Mouse (Mus musculus) midbrain, embryonic 11.5 days (tissue): ENCODE measurements around the gene D930020B18Rik. TPM values are rescaled to one million over a fixed set of nuclear protein-coding genes. Genes with fewer than 3 reads are reported as not detected.
A peak's percentile ranks its signal among the peaks of the same experiment; 100 is the strongest.

ENCODE experiments used
- ATAC-seq: fragments of 200-750 bp; cut with Nextera tagmentation; 2 replicates; pipeline ENCODE4 v1.8.0; 2017; ENCODE audit warnings: moderate TSS enrichment, moderate library complexity; ENCODE audit not compliant: low FRiP score
- DNase-seq: peaks from one replicate; pipeline ENCODE4 v3.0.0; 2015; ENCODE audit warnings: low spot score; ENCODE audit errors: missing footprints
- H3K27ac ChIP-seq: fragments of 300-500 bp; sonication (generic); 2 replicates; pipeline ENCODE4 v1.5.1; 2014; ENCODE audit warnings: low read depth, low read length
- H3K27me3 ChIP-seq: fragments of 300-500 bp; sonication (generic); 2 replicates; pipeline ENCODE4 v1.6.1; 2014; ENCODE audit warnings: mild to moderate bottlenecking, low read length, moderate library complexity, mixed read lengths; ENCODE audit not compliant: control insufficient read depth, insufficient read depth
- H3K36me3 ChIP-seq: fragments of 300-500 bp; sonication (generic); 2 replicates; pipeline ENCODE4 v1.6.1; 2014; ENCODE audit warnings: mild to moderate bottlenecking, low read length, moderate library complexity, mixed read lengths; ENCODE audit not compliant: control insufficient read depth, insufficient read depth
- H3K4me1 ChIP-seq: fragments of 300-500 bp; sonication (generic); 2 replicates; pipeline ENCODE4 v1.6.1; 2014; ENCODE audit warnings: low read length; ENCODE audit not compliant: control insufficient read depth, insufficient read depth
- H3K4me2 ChIP-seq: fragments of 300-500 bp; sonication (generic); 2 replicates; pipeline ENCODE4 v1.6.1; 2014; ENCODE audit warnings: mild to moderate bottlenecking, moderate library complexity
- H3K4me3 ChIP-seq: fragments of 300-500 bp; sonication (generic); 2 replicates; pipeline ENCODE4 v1.5.1; 2014; ENCODE audit warnings: low read depth, low read length
- H3K9ac ChIP-seq: fragments of 300-500 bp; sonication (generic); 2 replicates; pipeline ENCODE4 v1.6.1; 2014; ENCODE audit warnings: low read length
- H3K9me3 ChIP-seq: fragments of 300-500 bp; sonication (generic); 2 replicates; pipeline ENCODE4 v1.6.1; 2016; ENCODE audit warnings: low read length; ENCODE audit not compliant: control insufficient read depth
- WGBS: fragments of 180-500 bp; shearing (Covaris S2); extraction: QIAGEN DNeasy Blood & Tissue Kit; methylation state at CpG from one replicate; pipeline ENCODE4 v1.1.7; 2014; 5-methylcytosine and 5-hydroxymethylcytosine counted together
- polyA plus RNA-seq: library from polyadenylated mRNA; unstranded; fragments of >200 nt; fragmentation: Nextera tagmentation; extraction: Ambion mirVana; gene quantifications from 2 replicates; pipeline ENCODE4 v1.2.1, GENCODE M21; 2014

D930020B18Rik gene
- polyA plus RNA-seq, result not detected in 2 replicates

- DNase-seq (peak; percentile 95), ATAC-seq (peak; percentile 66)
- WGBS, result under 1% methylated on average over 69 of the region's 69 CpGs
- Histone ChIP-seq H3K9ac (peak within 1 kb of the TSS; percentile 54), H3K4me2 (peak within 1 kb of the TSS; percentile 96), H3K27me3 (peaks cover 32% of the 10 kb centered on the region), H3K4me1 (peaks cover 15% of the 10 kb centered on the region), H3K36me3 (no peaks in the 10 kb centered on the region), H3K4me3 (peak within 1 kb of the TSS; percentile 55), H3K9me3 (no peaks in the 10 kb centered on the region), H3K27ac (no peak within 1 kb of the TSS)
These were observed at the start of gene D930020B18Rik for GRCm38 (mm10) chr10:121641272-121642053. D930020B18Rik (plus strand) TSS chr10:121641588.

GRCm38 (mm10) chr10:121596580-121596979 is 44.8 kb upstream of the D930020B18Rik start:
- no peaks in the 10 kb centered on the region for H3K4me1 ChIP-seq
- no peak overlapping the region for H3K4me2 ChIP-seq
- peaks cover 25% of the 10 kb centered on the region for H3K36me3 ChIP-seq
- no peak for ATAC-seq
- no peak overlapping the region for H3K9ac ChIP-seq
- 92% methylated on average over 9 of the region's 9 CpGs for WGBS
- no peak overlapping the region for H3K27ac ChIP-seq
- no peaks in the 10 kb centered on the region for H3K27me3 ChIP-seq
- H3K9me3 ChIP-seq, result no peaks in the 10 kb centered on the region
- DNase-seq, result no peak
- no peak overlapping the region for H3K4me3 ChIP-seq

- Histone ChIP-seq H3K4me3 (no peak overlapping the region), H3K36me3 (peaks cover 57% of the 10 kb centered on the region), H3K4me1 (no peaks in the 10 kb centered on the region), H3K9ac (no peak overlapping the region), H3K9me3 (no peaks in the 10 kb centered on the region; the same call in 1 of the 2 replicates), H3K27me3 (no peaks in the 10 kb centered on the region), H3K4me2 (no peak overlapping the region), H3K27ac (no peak overlapping the region)
- WGBS, result 79% methylated on average over 6 of the region's 6 CpGs
- no peak for ATAC-seq
- no peak for DNase-seq
These were observed 40.1 kb upstream of the D930020B18Rik start for GRCm38 (mm10) chr10:121601272-121601671.

- peaks cover 57% of the 10 kb centered on the region for H3K36me3 ChIP-seq
- H3K4me1 ChIP-seq, result no peaks in the 10 kb centered on the region
- H3K4me2 ChIP-seq, result no peak overlapping the region
- WGBS, result 93% methylated on average over 4 of the region's 4 CpGs
- no peak overlapping the region for H3K27ac ChIP-seq
- no peak for DNase-seq
- no peak overlapping the region for H3K4me3 ChIP-seq
- no peaks in the 10 kb centered on the region; the same call in 1 of the 2 replicates for H3K9me3 ChIP-seq
- ATAC-seq, result no peak
- H3K27me3 ChIP-seq, result no peaks in the 10 kb centered on the region
- no peak overlapping the region for H3K9ac ChIP-seq
These were observed 37.8 kb upstream of the D930020B18Rik start for GRCm38 (mm10) chr10:121603556-121603955.

GRCm38 (mm10) chr10:121604632-121605344 is 36.6 kb upstream of the D930020B18Rik start:
- Histone ChIP-seq H3K9me3 (no peaks in the 10 kb centered on the region; the same call in 1 of the 2 replicates), H3K4me1 (no peaks in the 10 kb centered on the region), H3K27ac (no peak overlapping the region), H3K9ac (no peak overlapping the region), H3K4me2 (no peak overlapping the region), H3K27me3 (no peaks in the 10 kb centered on the region), H3K36me3 (peaks cover 55% of the 10 kb centered on the region), H3K4me3 (no peak overlapping the region)
- ATAC-seq (no peak), DNase-seq (no peak)
- 96% methylated on average over 13 of the region's 13 CpGs for WGBS

GRCm38 (mm10) chr10:121608177-121608576 is 33.2 kb upstream of the D930020B18Rik start:
- Histone ChIP-seq H3K36me3 (peaks cover 47% of the 10 kb centered on the region), H3K9ac (no peak overlapping the region), H3K4me2 (no peak overlapping the region), H3K4me3 (no peak overlapping the region), H3K9me3 (no peaks in the 10 kb centered on the region; the same call in 1 of the 2 replicates), H3K27me3 (no peaks in the 10 kb centered on the region), H3K4me1 (no peaks in the 10 kb centered on the region), H3K27ac (no peak overlapping the region)
- no peak for ATAC-seq
- DNase-seq, result no peak
- WGBS, result 94% methylated on average over 10 of the region's 10 CpGs

- ATAC-seq, result no peak
- H3K27ac ChIP-seq, result no peak overlapping the region
- H3K4me2 ChIP-seq, result no peak overlapping the region
- no peak overlapping the region for H3K4me3 ChIP-seq
- no peaks in the 10 kb centered on the region for H3K27me3 ChIP-seq
- no peaks in the 10 kb centered on the region for H3K4me1 ChIP-seq
- no peak for DNase-seq
- H3K36me3 ChIP-seq, result peaks cover 27% of the 10 kb centered on the region
- WGBS, result 86% methylated on average over 9 of the region's 10 CpGs
- no peaks in the 10 kb centered on the region for H3K9me3 ChIP-seq
- no peak overlapping the region for H3K9ac ChIP-seq
These were observed 29.8 kb upstream of the D930020B18Rik start for GRCm38 (mm10) chr10:121611587-121611986.

GRCm38 (mm10) chr10:121612448-121612847 is 28.9 kb upstream of the D930020B18Rik start:
- 93% methylated on average over 6 of the region's 6 CpGs for WGBS
- H3K27me3 ChIP-seq, result no peaks in the 10 kb centered on the region
- DNase-seq, result no peak
- H3K4me1 ChIP-seq, result no peaks in the 10 kb centered on the region
- H3K27ac ChIP-seq, result no peak overlapping the region
- H3K36me3 ChIP-seq, result peaks cover 29% of the 10 kb centered on the region
- ATAC-seq, result no peak
- no peak overlapping the region for H3K4me2 ChIP-seq
- H3K4me3 ChIP-seq, result no peak overlapping the region
- no peak overlapping the region for H3K9ac ChIP-seq
- H3K9me3 ChIP-seq, result no peaks in the 10 kb centered on the region

- Histone ChIP-seq H3K36me3 (peaks cover 26% of the 10 kb centered on the region), H3K9ac (no peak overlapping the region), H3K4me2 (no peak overlapping the region), H3K4me3 (no peak overlapping the region), H3K27ac (no peak overlapping the region), H3K9me3 (no peaks in the 10 kb centered on the region), H3K4me1 (no peaks in the 10 kb centered on the region), H3K27me3 (no peaks in the 10 kb centered on the region)
- no peak for ATAC-seq
- no peak for DNase-seq
- WGBS, result 95% methylated on average over 13 of the region's 13 CpGs
These were observed 27.8 kb upstream of the D930020B18Rik start for GRCm38 (mm10) chr10:121613570-121613969.
